Mouse (Mus musculus) layer of hippocampus, adult 9-10 months (tissue): ENCODE results near the gene Olfml2a.
A peak's percentile ranks its signal among the peaks of the same experiment; 100 is the strongest.
"Not testable (repeated sequence)": the region's sequence is repeated elsewhere in the genome, so short reads cannot be mapped to it uniquely, and the experiment has no call there.

Experiments used
- DNase-seq: peaks from one replicate; pipeline ENCODE4 v3.0.0; 2022; ENCODE audit warnings: low spot score

The Olfml2a gene

GRCm38 (mm10) chr2:38987371-38987770 lies 55.6 kb downstream of the Olfml2a start:
- no peak for DNase-seq

GRCm38 (mm10) chr2:38987803-38988510 lies 56.2 kb downstream of the Olfml2a start:
- no peak for DNase-seq

GRCm38 (mm10) chr2:38988929-38989328 lies 57.2 kb downstream of the Olfml2a start:
- no peak for DNase-seq

GRCm38 (mm10) chr2:38992004-38992403 lies 60.2 kb downstream of the Olfml2a start:
- no peak for DNase-seq

GRCm38 (mm10) chr2:38992452-38992851 lies 60.7 kb downstream of the Olfml2a start:
- DNase-seq: no peak

- peak; percentile 90 for DNase-seq
Observed at GRCm38 (mm10) chr2:38997386-38998374, 65.9 kb downstream of the Olfml2a start, which contains the start of gene Wdr38. Wdr38 (plus strand) TSS chr2:38997476.

- no peak for DNase-seq
Observed at GRCm38 (mm10) chr2:38999381-38999780, 67.6 kb downstream of the Olfml2a start.

GRCm38 (mm10) chr2:38999910-39000586 lies 68.3 kb downstream of the Olfml2a start:
- no peak for DNase-seq

- DNase-seq: no peak
Observed at GRCm38 (mm10) chr2:39000587-39000919, 68.8 kb downstream of the Olfml2a start.

- no peak for DNase-seq
Observed at GRCm38 (mm10) chr2:39001866-39002265, 70.1 kb downstream of the Olfml2a start.

GRCm38 (mm10) chr2:39003106-39003505 lies 71.3 kb downstream of the Olfml2a start:
- DNase-seq: no peak

GRCm38 (mm10) chr2:39003512-39003911 lies 71.7 kb downstream of the Olfml2a start:
- DNase-seq: no peak

- no peak for DNase-seq
Observed at GRCm38 (mm10) chr2:39004372-39004771, 72.6 kb downstream of the Olfml2a start.

GRCm38 (mm10) chr2:39004880-39005435 lies 73.2 kb downstream of the Olfml2a start, which contains the start of gene Arpc5l:
Arpc5l (plus strand) TSS chr2:39005348.
- DNase-seq: peak; percentile 64

- no peak for DNase-seq
Observed at GRCm38 (mm10) chr2:39005574-39006079, 73.8 kb downstream of the Olfml2a start, which contains the start of gene Rpl35. Rpl35 (minus strand) TSS chr2:39005624.

GRCm38 (mm10) chr2:39006149-39006730 lies 74.5 kb downstream of the Olfml2a start:
- DNase-seq: no peak

GRCm38 (mm10) chr2:39007865-39008264 lies 76.1 kb downstream of the Olfml2a start:
- DNase-seq: peak; percentile 76

- no peak for DNase-seq
Observed at GRCm38 (mm10) chr2:39008350-39008851, 76.6 kb downstream of the Olfml2a start.

GRCm38 (mm10) chr2:39008954-39009365 lies 77.2 kb downstream of the Olfml2a start:
- no peak for DNase-seq

GRCm38 (mm10) chr2:39010144-39010543 lies 78.4 kb downstream of the Olfml2a start:
- DNase-seq: not testable (repeated sequence)

- DNase-seq: no peak
Observed at GRCm38 (mm10) chr2:39011264-39011663, 79.5 kb downstream of the Olfml2a start.
